13 mouse cellular contexts compared by ENCODE assay signal in the genomic region with DNA sequence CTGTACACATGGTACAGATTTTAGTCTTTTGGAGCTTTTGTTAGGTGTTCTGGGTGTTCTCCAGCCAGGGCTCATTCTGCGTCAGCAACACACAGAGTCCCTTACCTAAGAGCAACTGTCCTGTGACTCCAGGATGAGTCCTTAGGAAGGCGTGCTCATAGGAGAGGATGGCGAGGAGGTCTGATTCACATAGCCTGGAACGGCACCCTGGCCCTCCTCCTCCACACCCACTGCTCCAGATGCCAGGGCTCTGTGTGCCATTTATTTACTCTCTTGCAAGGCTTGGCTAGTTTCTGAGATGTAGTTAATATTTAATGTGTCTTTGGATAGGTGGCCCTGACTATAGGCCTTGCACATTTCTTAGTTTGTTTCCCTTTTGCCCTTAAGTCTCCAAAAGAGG. TPM values are rescaled to one million over a fixed set of nuclear protein-coding genes. Genes with fewer than 3 reads are reported as not detected.
DNase-seq lines count a peak whose midpoint lies in the region; ATAC-seq lines count a peak whose summit lies in the region.
"Had no signal": no experiment of that assay in that cellular context is flagged by ENCODE, and none has a peak within 500 bp of the region (broad histone marks: within the 10 kb centered on the region; RNA-seq: fewer than 3 reads in every experiment).

No protein-coding gene starts in this region.

- WGBS in intestine, embryonic 16.5 days, result 45% methylated on average over 4 of the region's 4 CpGs
- WGBS in neural tube, embryonic 15.5 days, result 91% methylated on average over 4 of the region's 4 CpGs

- ATAC-seq in frontal cortex, adult (ENCODE audit: low TSS enrichment), result peak; percentile 72
- peak; percentile 67 for ATAC-seq in intestine, embryonic 16.5 days
- no peak for ATAC-seq in neural tube, embryonic 15.5 days (ENCODE audit: low FRiP score)
- no peak for ATAC-seq in megakaryocyte progenitor cell, adult 5-6 weeks (replicated peaks; ENCODE audit: poor library complexity)

- no peaks in the 10 kb centered on the region for H3K9me3 ChIP-seq in intestine, embryonic 16.5 days (ENCODE audit: control insufficient read depth, low read length)
- no peaks in the 10 kb centered on the region for H3K9me3 ChIP-seq in neural tube, embryonic 15.5 days (replicated peaks)

- H3K4me1 ChIP-seq in intestine, embryonic 16.5 days (ENCODE audit: control insufficient read depth, insufficient read depth, low read length), result peaks cover 17% of the 10 kb centered on the region
- H3K4me1 ChIP-seq in neural tube, embryonic 15.5 days, result 0 out of 2 replicates have a peak, but pooled peaks cover 3% of the 10 kb centered on the region

- H3K4me2 ChIP-seq in intestine, embryonic 16.5 days (ENCODE audit: low read depth, low read length), result peak overlapping the region; percentile 53
- no peak overlapping the region for H3K4me2 ChIP-seq in neural tube, embryonic 15.5 days

- peak overlapping the region; percentile 89 for H3K27ac ChIP-seq in intestine, embryonic 16.5 days (ENCODE audit: low read length)
- no peak overlapping the region for H3K27ac ChIP-seq in neural tube, embryonic 15.5 days (replicated peaks)
- H3K27ac ChIP-seq: gastrocnemius, adult 2 months; macrophage had no signal

- H3K4me3 ChIP-seq in intestine, embryonic 16.5 days (ENCODE audit: low read length), result peak overlapping the region; percentile 50
- H3K4me3 ChIP-seq in neural tube, embryonic 15.5 days (replicated peaks), result no peak overlapping the region
- H3K4me3 ChIP-seq: gastrocnemius, adult 2 months had no signal

- no peaks in the 10 kb centered on the region for H3K36me3 ChIP-seq in intestine, embryonic 16.5 days (ENCODE audit: control insufficient read depth, insufficient read depth, low read length)
- no peaks in the 10 kb centered on the region for H3K36me3 ChIP-seq in neural tube, embryonic 15.5 days

- DNase-seq in frontal cortex, postnatal 10 days (ENCODE audit: low spot score in 2 of 2), result no peak
- peak; percentile 29 for DNase-seq in liver
- peak; percentile 53 for DNase-seq in lung, postnatal 14 days
- DNase-seq in embryo, embryonic 11 days, result no peak
- DNase-seq: gastrocnemius, adult 2 months; heart, postnatal 10 days had no signal

- peak overlapping the region; percentile 61 for H3K9ac ChIP-seq in intestine, embryonic 16.5 days (ENCODE audit: low read depth, low read length)
- H3K9ac ChIP-seq in neural tube, embryonic 15.5 days (replicated peaks), result no peak overlapping the region

- no peaks in the 10 kb centered on the region for H3K27me3 ChIP-seq in intestine, embryonic 16.5 days (replicated peaks; ENCODE audit: control insufficient read depth, insufficient read depth, low read length)
- no peaks in the 10 kb centered on the region for H3K27me3 ChIP-seq in neural tube, embryonic 15.5 days (replicated peaks)

RNA-seq across cellular contexts. Expression of gene AA986860, which starts 1.9 kb away (rescaled TPM):
- 74.7 and 81.2 TPM in 2 replicates for polyA plus RNA-seq in intestine, embryonic 16.5 days (2015; fragmentation: Nextera tagmentation; extraction: Ambion mirVana)
- polyA plus RNA-seq in neural tube, embryonic 15.5 days (2015; fragmentation: Nextera tagmentation; extraction: Ambion mirVana), result 0.82 and 5.5 TPM in 2 replicates
- 0.10 TPM in 1 of 2 replicates, not detected in the other for total RNA-seq in megakaryocyte progenitor cell, adult 5-6 weeks (2015)
- 0.10 TPM in 1 of 2 replicates, not detected in the other for total RNA-seq in megakaryocyte progenitor cell, adult 5-6 weeks (2017)

RNA-seq across cellular contexts. Expression of gene Pfkfb2, which starts 4.6 kb away (rescaled TPM):
- polyA plus RNA-seq in intestine, embryonic 16.5 days (2015; fragmentation: Nextera tagmentation; extraction: Ambion mirVana), result 12.1 and 12.4 TPM in 2 replicates
- 18.1 and 19.7 TPM in 2 replicates for polyA plus RNA-seq in neural tube, embryonic 15.5 days (2015; fragmentation: Nextera tagmentation; extraction: Ambion mirVana)
- total RNA-seq in megakaryocyte progenitor cell, adult 5-6 weeks (2015), result 2.9 and 6.9 TPM in 2 replicates
- 15.7 and 17.1 TPM in 2 replicates for total RNA-seq in megakaryocyte progenitor cell, adult 5-6 weeks (2017)

RNA-seq across cellular contexts. Expression of gene Yod1, which starts 16.5 kb away (rescaled TPM):
- 8.5 and 9.9 TPM in 2 replicates for polyA plus RNA-seq in intestine, embryonic 16.5 days (2015; fragmentation: Nextera tagmentation; extraction: Ambion mirVana)
- 15.6 and 15.8 TPM in 2 replicates for polyA plus RNA-seq in neural tube, embryonic 15.5 days (2015; fragmentation: Nextera tagmentation; extraction: Ambion mirVana)
- 8.9 and 9.7 TPM in 2 replicates for total RNA-seq in megakaryocyte progenitor cell, adult 5-6 weeks (2015)
- 6.4 and 6.5 TPM in 2 replicates for total RNA-seq in megakaryocyte progenitor cell, adult 5-6 weeks (2017)

RNA-seq across cellular contexts. Expression of gene Gm29427, which starts 18.1 kb away (rescaled TPM):
- 0.07 TPM in 1 of 2 replicates, not detected in the other for polyA plus RNA-seq in intestine, embryonic 16.5 days (2015; fragmentation: Nextera tagmentation; extraction: Ambion mirVana)
- not detected in 2 replicates for polyA plus RNA-seq in neural tube, embryonic 15.5 days (2015; fragmentation: Nextera tagmentation; extraction: Ambion mirVana)
- not detected in 2 replicates for total RNA-seq in megakaryocyte progenitor cell, adult 5-6 weeks (2015)
- total RNA-seq in megakaryocyte progenitor cell, adult 5-6 weeks (2017), result not detected in 2 replicates
- total RNA-seq: heart, postnatal 10 days; neutrophil, adult 5-6 weeks had no signal
- polyA plus RNA-seq: embryonic facial prominence, embryonic 11.5 days; macrophage had no signal

Comparison
In these comparisons a context has a peak if more than half of its experiments do, and no peak if none do; other contexts are left out.
1. ATAC-seq: peak in frontal cortex, adult (single experiment) and intestine, embryonic 16.5 days (single experiment); none in neural tube, embryonic 15.5 days (single experiment) and megakaryocyte progenitor cell, adult 5-6 weeks (single experiment).
2. DNase-seq: peak in liver (single experiment) and lung, postnatal 14 days (single experiment); none in frontal cortex, postnatal 10 days (0 of 2) and embryo, embryonic 11 days (single experiment).
3. RNA of gene AA986860, which starts 1.9 kb away (polyA plus RNA-seq): 74.7 to 81.2 TPM in intestine, embryonic 16.5 days; 0.82 to 5.5 TPM in neural tube, embryonic 15.5 days; every median in the first group is over 10 times any median in the second.